Mouse (Mus musculus): Measurements from ENCODE around the gene Gpr137.

Gene Gpr137

DNA sequence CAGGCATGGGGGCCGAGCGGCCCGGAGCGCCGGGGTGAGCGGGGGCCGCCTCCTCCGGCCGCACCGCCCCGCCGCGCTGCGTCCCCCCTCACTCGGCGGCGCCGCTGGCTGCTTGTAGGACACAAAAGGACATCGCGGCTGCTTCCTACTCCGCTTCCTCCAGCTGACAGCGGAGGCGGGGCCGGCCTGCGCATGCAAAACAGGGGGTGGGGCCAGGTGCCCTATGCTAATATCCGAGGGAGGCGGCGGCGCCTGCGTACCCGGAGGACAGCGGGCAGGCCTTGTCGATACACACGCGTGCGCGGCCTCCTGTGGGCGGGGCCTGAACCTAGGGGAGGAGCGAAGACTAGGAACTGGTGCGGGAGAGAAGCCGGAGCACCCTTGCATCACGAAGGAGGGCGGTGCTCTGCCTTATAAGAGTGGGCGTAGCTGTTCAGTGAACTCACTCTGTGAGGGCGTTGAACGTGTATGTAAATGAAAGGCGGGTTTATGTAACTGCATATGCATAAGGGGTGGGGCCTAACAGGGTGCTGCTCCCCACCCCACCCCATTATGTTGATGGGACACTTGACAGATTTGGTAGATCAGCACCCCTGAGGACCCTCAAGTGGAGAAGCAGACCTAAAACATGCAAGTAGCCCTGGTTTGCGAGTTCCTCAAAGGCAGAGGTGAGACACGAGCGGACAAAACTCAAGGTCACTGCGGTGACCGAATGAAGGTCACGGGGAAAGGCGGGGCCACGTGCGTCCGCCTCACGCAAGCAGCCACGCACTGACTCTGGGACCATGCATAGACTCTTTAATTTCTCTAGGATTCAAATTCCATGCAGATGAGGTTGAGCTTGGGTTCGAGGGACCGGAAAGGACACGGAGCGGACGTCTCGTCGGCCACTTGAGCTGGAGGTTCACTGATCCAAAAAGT lies 20.4 kb downstream of the Gpr137 start, which contains the start of gene Esrra:
Esrra (minus strand) TSS at position 167 of the 921 bp plus-strand sequence.
- peak; percentile 100 for DNase-seq (ENCODE audit: low spot score in 2 of 2)

DNA sequence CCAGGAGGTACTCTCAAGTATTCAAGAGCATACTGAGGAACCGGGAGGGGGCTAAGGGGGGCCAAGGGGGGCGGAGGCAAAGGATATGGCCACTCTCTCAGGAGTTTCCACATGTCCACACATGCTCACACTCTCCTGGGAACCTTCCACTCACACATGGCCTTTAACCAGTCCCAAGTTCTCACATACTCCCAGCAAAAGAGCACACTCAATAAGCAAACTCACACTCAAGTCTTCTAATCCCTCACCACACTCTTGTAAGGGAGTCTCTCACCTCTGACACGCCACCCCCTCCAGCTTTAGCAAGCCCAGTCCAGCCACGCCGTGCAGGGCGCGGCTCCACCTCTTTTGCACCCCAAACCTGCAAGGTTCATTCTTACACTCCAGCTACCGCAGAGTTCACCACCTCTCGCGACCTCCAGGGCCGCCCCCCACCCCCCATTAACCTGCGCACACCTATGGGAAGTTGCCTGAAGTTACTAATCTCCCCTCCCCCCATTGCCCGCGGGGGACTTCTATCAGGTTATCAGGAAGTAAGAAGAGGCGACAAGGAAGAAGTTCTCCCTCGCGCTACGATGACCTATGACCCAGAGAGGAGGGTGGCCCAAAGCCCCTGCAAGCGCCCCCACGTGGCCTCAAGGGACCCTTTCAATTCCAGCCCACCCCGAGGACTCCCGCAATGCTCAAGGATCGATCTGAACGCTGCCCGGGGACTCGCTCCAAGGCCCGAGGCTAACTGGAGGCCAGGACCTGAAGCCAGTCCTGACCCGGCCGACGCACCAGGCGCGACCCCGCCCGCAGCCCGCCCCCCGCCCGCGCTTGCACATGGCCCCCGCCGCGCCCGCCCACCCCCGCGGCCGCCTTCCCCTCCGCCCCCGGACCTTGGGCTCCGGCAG lies 21.3 kb downstream of the Gpr137 start:
- DNase-seq (ENCODE audit: low spot score in 2 of 2): peak; percentile 73 to 81

GRCm38 (mm10) chr19:6919876-6920740 lies 22.2 kb downstream of the Gpr137 start:
- peak in 1 of 2 experiments; percentile 74 for DNase-seq (ENCODE audit: low spot score in 2 of 2)

GRCm38 (mm10) chr19:6919431-6919830 lies 22.8 kb downstream of the Gpr137 start:
- DNase-seq (ENCODE audit: low spot score in 2 of 2): no peak

- no peak for DNase-seq (ENCODE audit: low spot score in 2 of 2)
Observed at GRCm38 (mm10) chr19:6918321-6918720, 24.0 kb downstream of the Gpr137 start.

DNA sequence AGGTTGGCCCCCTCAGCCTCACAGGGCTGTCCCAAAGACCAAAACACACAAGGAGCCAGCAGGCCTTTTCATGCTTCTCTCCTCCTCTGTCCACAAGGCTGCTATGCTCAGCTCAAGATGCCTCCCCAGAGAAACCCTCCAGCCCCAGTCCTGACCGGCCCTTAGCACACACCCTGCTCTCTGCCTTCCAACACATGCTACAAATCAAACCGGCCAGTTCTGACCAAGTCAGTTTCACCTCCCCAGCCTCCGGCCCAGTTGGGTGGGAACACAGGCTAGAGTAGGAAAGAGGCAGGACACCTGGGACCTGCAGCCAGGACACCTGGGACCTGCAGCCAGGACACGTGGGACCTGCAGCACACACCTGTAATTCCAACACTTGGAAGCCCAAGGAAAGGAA lies 25.8 kb downstream of the Gpr137 start:
- no peak for DNase-seq (ENCODE audit: low spot score in 2 of 2)

GRCm38 (mm10) chr19:6915276-6915675 lies 27.0 kb downstream of the Gpr137 start:
- DNase-seq (ENCODE audit: low spot score in 2 of 2): no peak

DNA sequence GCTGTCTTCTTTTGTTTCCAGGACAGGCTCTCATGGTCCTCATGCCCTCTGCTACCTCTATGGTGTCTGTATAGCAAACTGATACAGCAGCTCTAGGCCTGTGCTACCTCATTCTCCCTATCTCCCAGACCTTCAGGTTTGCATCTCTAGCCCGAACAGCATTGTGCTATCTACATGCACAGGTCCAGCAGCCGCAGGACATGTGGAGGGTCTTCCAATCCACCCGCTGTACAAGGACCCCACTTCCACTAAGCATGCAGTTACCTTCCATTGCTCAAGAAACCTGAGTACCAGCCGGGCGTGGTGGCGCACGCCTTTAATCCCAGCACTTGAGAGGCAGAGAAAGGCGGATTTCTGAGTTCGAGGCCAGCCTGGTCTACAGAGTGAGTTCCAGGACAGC lies 27.7 kb downstream of the Gpr137 start:
- no peak for DNase-seq (ENCODE audit: low spot score in 2 of 2)

- peak in 1 of 2 experiments; percentile 31 for DNase-seq (ENCODE audit: low spot score in 2 of 2)
Observed at GRCm38 (mm10) chr19:6913991-6914390, 28.3 kb downstream of the Gpr137 start.

- no peak for DNase-seq (ENCODE audit: low spot score in 2 of 2)
Observed at GRCm38 (mm10) chr19:6913036-6913435, 29.2 kb downstream of the Gpr137 start.

- peak in 1 of 2 experiments; percentile 39 for DNase-seq (ENCODE audit: low spot score in 2 of 2)
Observed at GRCm38 (mm10) chr19:6912205-6912970, 29.9 kb downstream of the Gpr137 start.

- peak in 1 of 2 experiments; percentile 44 for DNase-seq (ENCODE audit: low spot score in 2 of 2)
Observed at GRCm38 (mm10) chr19:6911101-6912074, 30.9 kb downstream of the Gpr137 start.

- DNase-seq (ENCODE audit: low spot score in 2 of 2): peak in 1 of 2 experiments; percentile 71
Observed at GRCm38 (mm10) chr19:6910306-6910705, 32.0 kb downstream of the Gpr137 start.

- peak; percentile 96 to 97 for DNase-seq (ENCODE audit: low spot score in 2 of 2)
Observed at GRCm38 (mm10) chr19:6909507-6910289, 32.6 kb downstream of the Gpr137 start, which contains the start of the genes Trmt112 and Prdx5. TSS of gene Trmt112 (plus strand) at chr19:6909698. TSS of gene Prdx5 (minus strand) at chr19:6910106.

GRCm38 (mm10) chr19:6909021-6909420 lies 33.3 kb downstream of the Gpr137 start:
- no peak for DNase-seq (ENCODE audit: low spot score in 2 of 2)

GRCm38 (mm10) chr19:6907811-6908540 lies 34.3 kb downstream of the Gpr137 start:
- no peak for DNase-seq (ENCODE audit: low spot score in 2 of 2)

DNA sequence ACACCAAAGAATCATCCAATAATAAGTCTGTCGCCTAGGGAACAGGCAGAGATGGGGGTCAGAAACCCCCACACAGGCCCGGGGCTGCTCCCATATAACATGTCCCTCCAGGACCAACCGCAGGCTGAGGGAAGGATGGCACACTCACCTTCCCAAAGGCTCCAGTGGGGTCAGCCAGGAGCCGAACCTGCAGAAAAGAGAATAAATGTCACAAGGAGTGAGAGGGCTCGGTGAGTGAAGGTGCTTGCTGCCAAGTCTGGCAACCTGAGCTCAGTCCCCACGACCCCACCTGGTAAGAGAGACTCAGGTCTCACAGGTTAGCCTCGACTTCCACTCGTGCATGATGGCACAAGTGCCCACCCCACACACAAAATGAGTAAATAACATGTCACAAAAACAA lies 35.2 kb downstream of the Gpr137 start:
- no peak for DNase-seq (ENCODE audit: low spot score in 2 of 2)

GRCm38 (mm10) chr19:6906199-6906598 lies 36.1 kb downstream of the Gpr137 start:
- no peak for DNase-seq (ENCODE audit: low spot score in 2 of 2)
